Mouse (Mus musculus): Measurements from ENCODE around the gene Mgll.

DNA sequence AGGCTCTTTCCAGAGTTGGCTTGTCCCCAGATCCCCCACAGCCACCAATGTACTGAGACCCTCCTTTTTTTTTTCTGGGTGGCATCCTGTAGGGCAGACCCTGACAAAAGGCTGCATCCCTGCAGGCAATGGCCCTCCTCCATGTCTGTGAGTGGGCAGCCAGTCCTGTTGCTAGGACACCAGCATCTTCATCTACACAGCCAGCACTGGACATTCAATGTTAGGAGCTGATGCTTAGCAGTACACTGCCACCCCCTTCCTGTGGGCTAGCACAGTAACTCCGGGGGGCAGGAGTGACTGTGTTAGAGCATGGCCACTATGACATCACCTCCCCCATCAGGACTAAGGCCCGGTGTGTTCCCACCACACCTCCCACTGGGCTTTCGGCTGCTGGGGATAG, 90.8 kb downstream of the Mgll start:
- TF ChIP-seq POLR2A (IDR thresholded peaks at IDR 0.05; ENCODE audit: borderline replicate concordance, control insufficient read depth, low read depth, low read length) (no peak), CTCF (IDR thresholded peaks at IDR 0.05; ENCODE audit: control insufficient read depth, insufficient read depth, low read length) (no peak)
